Mouse (Mus musculus) kidney, embryonic 14.5 days (tissue): ENCODE results near the gene Kcng4. TPM values are rescaled to one million over a fixed set of nuclear protein-coding genes. Genes with fewer than 3 reads are reported as not detected.

ENCODE experiments used
- ATAC-seq: fragments of 200-750 bp; cut with Nextera tagmentation; 2 replicates; pipeline ENCODE4 v1.8.0; 2017; ENCODE audit warnings: moderate number of reproducible peaks, mild to moderate bottlenecking, moderate TSS enrichment, moderate library complexity; ENCODE audit not compliant: low FRiP score, low TSS enrichment
- H3K27ac ChIP-seq: fragments of 300-500 bp; sonication (generic); 2 replicates; pipeline ENCODE4 v1.5.1; 2014; ENCODE audit warnings: low read depth, mild to moderate bottlenecking, low read length, moderate library complexity, mixed read lengths
- H3K27me3 ChIP-seq: fragments of 300-500 bp; sonication (generic); 2 replicates; pipeline ENCODE4 v1.6.1; 2014; ENCODE audit warnings: mild to moderate bottlenecking, low read length; ENCODE audit not compliant: control insufficient read depth, insufficient read depth
- H3K36me3 ChIP-seq: fragments of 300-500 bp; sonication (generic); 2 replicates; pipeline ENCODE4 v1.6.1; 2014; ENCODE audit warnings: low read length, mixed read lengths; ENCODE audit not compliant: control insufficient read depth, insufficient read depth
- H3K4me1 ChIP-seq: fragments of 300-500 bp; sonication (generic); 2 replicates; pipeline ENCODE4 v1.6.1; 2014; ENCODE audit warnings: low read length, mixed read lengths; ENCODE audit not compliant: control insufficient read depth, insufficient read depth
- H3K4me2 ChIP-seq: fragments of 300-500 bp; sonication (generic); replicated peaks from 2 replicates; pipeline ENCODE4 v1.6.1; 2014; ENCODE audit warnings: low read depth, mild to moderate bottlenecking, low read length
- H3K4me3 ChIP-seq: fragments of 300-500 bp; sonication (generic); 2 replicates; pipeline ENCODE4 v1.5.1; 2014; ENCODE audit warnings: mild to moderate bottlenecking, low read length
- H3K9ac ChIP-seq: fragments of 300-500 bp; sonication (generic); 2 replicates; pipeline ENCODE4 v1.6.1; 2014; ENCODE audit warnings: low read depth, mild to moderate bottlenecking, low read length, moderate library complexity
- H3K9me3 ChIP-seq: fragments of 300-500 bp; sonication (generic); 2 replicates; pipeline ENCODE4 v1.6.1; 2016; ENCODE audit warnings: low read length; ENCODE audit not compliant: control insufficient read depth
- WGBS: fragments of 180-500 bp; shearing (Covaris S2); extraction: QIAGEN DNeasy Blood & Tissue Kit; methylation state at CpG from one replicate; pipeline ENCODE4 v1.1.7; 2014; 5-methylcytosine and 5-hydroxymethylcytosine counted together
- polyA plus RNA-seq: library from polyadenylated mRNA; unstranded; fragments of >200 nt; fragmentation: Nextera tagmentation; extraction: Ambion mirVana; gene quantifications from 2 replicates; pipeline ENCODE4 v1.2.1, GENCODE M21; 2014

The Kcng4 gene
- polyA plus RNA-seq, 1 experiment from 2014 or later: 0.22 TPM

- Histone ChIP-seq H3K9ac (no peak overlapping the region), H3K27me3 (no peaks in the 10 kb centered on the region), H3K4me3 (no peak overlapping the region), H3K36me3 (no peaks in the 10 kb centered on the region), H3K4me1 (no peaks in the 10 kb centered on the region), H3K27ac (no peak overlapping the region), H3K4me2 (no peak overlapping the region), H3K9me3 (no peaks in the 10 kb centered on the region; the same call in 1 of the 2 replicates)
- no peak for ATAC-seq
- WGBS: 76% methylated on average over 3 of the region's 3 CpGs
These were observed 10.7 kb upstream of the Kcng4 start for GRCm38 (mm10) chr8:119646197-119646596.

GRCm38 (mm10) chr8:119644981-119645597 is 9.6 kb upstream of the Kcng4 start:
- ATAC-seq: no peak
- H3K9me3 ChIP-seq: no peaks in the 10 kb centered on the region; the same call in 1 of the 2 replicates
- H3K4me2 ChIP-seq: no peak overlapping the region
- no peak overlapping the region for H3K27ac ChIP-seq
- no peak overlapping the region for H3K9ac ChIP-seq
- no peaks in the 10 kb centered on the region for H3K4me1 ChIP-seq
- H3K27me3 ChIP-seq: no peaks in the 10 kb centered on the region
- H3K36me3 ChIP-seq: no peaks in the 10 kb centered on the region
- WGBS: 56% methylated on average over 18 of the region's 18 CpGs
- H3K4me3 ChIP-seq: no peak overlapping the region

GRCm38 (mm10) chr8:119644429-119644960 is 9.0 kb upstream of the Kcng4 start:
- H3K4me3 ChIP-seq: no peak overlapping the region
- no peak overlapping the region for H3K27ac ChIP-seq
- H3K4me1 ChIP-seq: no peaks in the 10 kb centered on the region
- H3K9me3 ChIP-seq: no peaks in the 10 kb centered on the region; the same call in 1 of the 2 replicates
- no peak for ATAC-seq
- H3K27me3 ChIP-seq: no peaks in the 10 kb centered on the region
- no peak overlapping the region for H3K4me2 ChIP-seq
- no peaks in the 10 kb centered on the region for H3K36me3 ChIP-seq
- WGBS: 74% methylated on average over 17 of the region's 17 CpGs
- H3K9ac ChIP-seq: no peak overlapping the region

- no peak overlapping the region for H3K27ac ChIP-seq
- H3K4me1 ChIP-seq: no peaks in the 10 kb centered on the region
- H3K9me3 ChIP-seq: no peaks in the 10 kb centered on the region; the same call in 1 of the 2 replicates
- WGBS: 88% methylated on average over 1 of the region's 1 CpGs
- ATAC-seq: no peak
- H3K4me2 ChIP-seq: no peak overlapping the region
- no peak overlapping the region for H3K9ac ChIP-seq
- H3K36me3 ChIP-seq: no peaks in the 10 kb centered on the region
- no peak overlapping the region for H3K4me3 ChIP-seq
- H3K27me3 ChIP-seq: no peaks in the 10 kb centered on the region
These were observed 7.5 kb upstream of the Kcng4 start for GRCm38 (mm10) chr8:119642960-119643359.

GRCm38 (mm10) chr8:119641058-119641457 is 5.6 kb upstream of the Kcng4 start:
- Histone ChIP-seq H3K9ac (no peak overlapping the region), H3K36me3 (no peaks in the 10 kb centered on the region), H3K4me3 (no peak overlapping the region), H3K9me3 (no peaks in the 10 kb centered on the region), H3K27me3 (no peaks in the 10 kb centered on the region), H3K4me2 (no peak overlapping the region), H3K27ac (no peak overlapping the region), H3K4me1 (no peaks in the 10 kb centered on the region)
- ATAC-seq: no peak
- WGBS: 69% methylated on average over 5 of the region's 5 CpGs

- 28% methylated on average over 7 of the region's 7 CpGs for WGBS
- ATAC-seq: no peak
- no peak overlapping the region for H3K4me2 ChIP-seq
- no peak overlapping the region for H3K4me3 ChIP-seq
- no peak overlapping the region for H3K9ac ChIP-seq
- H3K36me3 ChIP-seq: no peaks in the 10 kb centered on the region
- peaks cover 1% of the 10 kb centered on the region; the same call in 1 of the 2 replicates for H3K4me1 ChIP-seq
- H3K9me3 ChIP-seq: no peaks in the 10 kb centered on the region
- peaks cover 5% of the 10 kb centered on the region; the same call in 1 of the 2 replicates for H3K27me3 ChIP-seq
- no peak overlapping the region for H3K27ac ChIP-seq
These were observed 4.3 kb upstream of the Kcng4 start for GRCm38 (mm10) chr8:119639798-119640197.

GRCm38 (mm10) chr8:119638261-119638660 is 2.8 kb upstream of the Kcng4 start:
- no peak overlapping the region for H3K9ac ChIP-seq
- no peak overlapping the region for H3K4me3 ChIP-seq
- ATAC-seq: no peak
- 84% methylated on average over 6 of the region's 6 CpGs for WGBS
- H3K4me2 ChIP-seq: no peak overlapping the region
- H3K4me1 ChIP-seq: peaks cover 6% of the 10 kb centered on the region; the same call in 1 of the 2 replicates
- no peak overlapping the region for H3K27ac ChIP-seq
- H3K9me3 ChIP-seq: no peaks in the 10 kb centered on the region
- H3K36me3 ChIP-seq: no peaks in the 10 kb centered on the region
- H3K27me3 ChIP-seq: peaks cover 17% of the 10 kb centered on the region; the same call in 1 of the 2 replicates

- no peak overlapping the region for H3K4me2 ChIP-seq
- H3K27ac ChIP-seq: no peak overlapping the region
- no peak overlapping the region for H3K9ac ChIP-seq
- no peak overlapping the region for H3K4me3 ChIP-seq
- no peaks in the 10 kb centered on the region for H3K9me3 ChIP-seq
- no peaks in the 10 kb centered on the region for H3K36me3 ChIP-seq
- H3K27me3 ChIP-seq: peaks cover 22% of the 10 kb centered on the region; the same call in 1 of the 2 replicates
- 79% methylated on average over 4 of the region's 4 CpGs for WGBS
- ATAC-seq: no peak
- H3K4me1 ChIP-seq: peaks cover 6% of the 10 kb centered on the region; the same call in 1 of the 2 replicates
These were observed 1.9 kb upstream of the Kcng4 start for GRCm38 (mm10) chr8:119637381-119637780.

- 56% methylated on average over 7 of the region's 7 CpGs for WGBS
- ATAC-seq: no peak
- no peak overlapping the region for H3K9ac ChIP-seq
These were observed 1.3 kb upstream of the Kcng4 start for GRCm38 (mm10) chr8:119636766-119637165.

More at GRCm38 (mm10) chr8:119636766-119637165, 1.3 kb upstream of the Kcng4 start:
- Histone ChIP-seq H3K4me1 (peaks cover 6% of the 10 kb centered on the region; the same call in 1 of the 2 replicates), H3K36me3 (no peaks in the 10 kb centered on the region), H3K9me3 (no peaks in the 10 kb centered on the region), H3K4me3 (no peak overlapping the region), H3K4me2 (no peak overlapping the region), H3K27me3 (peaks cover 22% of the 10 kb centered on the region; the same call in 1 of the 2 replicates), H3K27ac (no peak overlapping the region)
